Mouse (Mus musculus): ENCODE measurements around the gene Grik2.
"Not testable (repeated sequence)": the region's sequence is repeated elsewhere in the genome, so short reads cannot be mapped to it uniquely, and the experiment has no call there.

The Grik2 gene

GRCm38 (mm10) chr10:49652320-49652719, 136.2 kb downstream of the Grik2 start:
- no peak for DNase-seq (ENCODE audit: low spot score in 2 of 2)

GRCm38 (mm10) chr10:49647116-49647515, 141.4 kb downstream of the Grik2 start:
- no peak for DNase-seq (ENCODE audit: low spot score in 2 of 2)

GRCm38 (mm10) chr10:49639901-49640300, 148.7 kb downstream of the Grik2 start:
- DNase-seq (ENCODE audit: low spot score in 2 of 2): no peak

GRCm38 (mm10) chr10:49623951-49624350, 164.6 kb downstream of the Grik2 start:
- no peak for DNase-seq (ENCODE audit: low spot score in 2 of 2)

GRCm38 (mm10) chr10:49597652-49598051, 190.9 kb downstream of the Grik2 start:
- DNase-seq (ENCODE audit: low spot score in 2 of 2): no peak

- no peak for DNase-seq (ENCODE audit: low spot score in 2 of 2)
Observed at GRCm38 (mm10) chr10:49573514-49573913, 215.1 kb downstream of the Grik2 start.

GRCm38 (mm10) chr10:49559872-49560407, 228.6 kb downstream of the Grik2 start:
- DNase-seq (ENCODE audit: low spot score in 2 of 2): no peak

GRCm38 (mm10) chr10:49542249-49542648, 246.3 kb downstream of the Grik2 start:
- DNase-seq (ENCODE audit: low spot score in 2 of 2): no peak

GRCm38 (mm10) chr10:49519752-49520151, 268.8 kb downstream of the Grik2 start:
- no peak for DNase-seq (ENCODE audit: low spot score in 2 of 2)

GRCm38 (mm10) chr10:49500628-49501027, 287.9 kb downstream of the Grik2 start:
- no peak for DNase-seq (ENCODE audit: low spot score in 2 of 2)

GRCm38 (mm10) chr10:49497302-49497701, 291.3 kb downstream of the Grik2 start:
- DNase-seq (ENCODE audit: low spot score in 2 of 2): no peak

- DNase-seq (ENCODE audit: low spot score in 2 of 2): no peak
Observed at GRCm38 (mm10) chr10:49481439-49481838, 307.1 kb downstream of the Grik2 start.

- DNase-seq (ENCODE audit: low spot score in 2 of 2): no peak
Observed at GRCm38 (mm10) chr10:49480085-49480749, 308.3 kb downstream of the Grik2 start.

GRCm38 (mm10) chr10:49473613-49474012, 315.0 kb downstream of the Grik2 start:
- DNase-seq (ENCODE audit: low spot score in 2 of 2): no peak

GRCm38 (mm10) chr10:49456791-49457190, 331.8 kb downstream of the Grik2 start:
- no peak for DNase-seq (ENCODE audit: low spot score in 2 of 2)

- no peak for DNase-seq (ENCODE audit: low spot score in 2 of 2)
Observed at GRCm38 (mm10) chr10:49453535-49453934, 335.0 kb downstream of the Grik2 start.

GRCm38 (mm10) chr10:49441369-49441768, 347.2 kb downstream of the Grik2 start:
- DNase-seq (ENCODE audit: low spot score in 2 of 2): no peak

GRCm38 (mm10) chr10:49437057-49437456, 351.5 kb downstream of the Grik2 start:
- no peak for DNase-seq (ENCODE audit: low spot score in 2 of 2)

GRCm38 (mm10) chr10:49436301-49436700, 352.3 kb downstream of the Grik2 start:
- no peak for DNase-seq (ENCODE audit: low spot score in 2 of 2)

GRCm38 (mm10) chr10:49432825-49433224, 355.7 kb downstream of the Grik2 start:
- DNase-seq (ENCODE audit: low spot score in 2 of 2): no peak

- DNase-seq (ENCODE audit: low spot score in 2 of 2): not testable (repeated sequence)
Observed at GRCm38 (mm10) chr10:49417206-49417605, 371.4 kb downstream of the Grik2 start.

GRCm38 (mm10) chr10:49382996-49383395, 405.6 kb downstream of the Grik2 start:
- DNase-seq (ENCODE audit: low spot score in 2 of 2): no peak

GRCm38 (mm10) chr10:49381852-49382251, 406.7 kb downstream of the Grik2 start:
- no peak for DNase-seq (ENCODE audit: low spot score in 2 of 2)

- no peak for DNase-seq (ENCODE audit: low spot score in 2 of 2)
Observed at GRCm38 (mm10) chr10:49368601-49369000, 420.0 kb downstream of the Grik2 start.
